In the genomic region with DNA sequence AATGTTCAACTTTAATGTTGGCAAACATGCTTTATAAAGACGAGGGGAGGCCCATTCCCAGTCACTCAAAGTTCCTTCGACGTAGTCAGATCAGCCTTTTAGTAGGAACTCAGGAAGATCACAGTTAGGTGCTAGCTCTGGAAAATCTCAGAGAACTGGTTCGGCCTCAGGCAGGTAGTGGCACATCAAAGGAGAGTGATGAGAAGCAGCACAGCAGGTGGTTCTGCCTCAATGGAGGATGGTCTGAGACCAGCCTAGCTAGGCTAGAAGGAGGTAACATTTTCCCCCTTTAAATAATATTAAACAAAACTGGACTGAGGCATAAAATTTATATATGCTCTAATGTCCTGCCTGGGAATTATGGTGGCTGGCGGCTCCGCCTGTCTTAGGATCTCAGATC, we compare ENCODE assay signal across 16 mouse cellular contexts.
"Had no signal": no experiment of that assay in that cellular context is flagged by ENCODE, and none has a peak within 500 bp of the region (broad histone marks: within the 10 kb centered on the region; RNA-seq: fewer than 3 reads in every experiment).

No protein-coding gene starts in this region.

- ATAC-seq: hindbrain, postnatal 0 days; intestine, embryonic 16.5 days; liver, embryonic 12.5 days had no signal

- DNase-seq: gastrocnemius, postnatal 14 days; gastrocnemius, postnatal 36 days; heart, adult 18-20 months; heart, postnatal 14 days; heart, postnatal 36 days; kidney, adult 11 months; kidney, adult 2 months; kidney, adult 9 months; kidney, postnatal 14 days; kidney, postnatal 36 days; layer of hippocampus, adult 9-11 months; layer of hippocampus, postnatal 36 days; left cerebral cortex, postnatal 4 days had no signal
